Mouse (Mus musculus): Measurements from ENCODE around the gene Imp3.
A peak's percentile ranks its signal among the peaks of the same experiment; 100 is the strongest.
"Not testable (repeated sequence)": the region's sequence is repeated elsewhere in the genome, so short reads cannot be mapped to it uniquely, and the experiment has no call there.

Gene Imp3

DNA sequence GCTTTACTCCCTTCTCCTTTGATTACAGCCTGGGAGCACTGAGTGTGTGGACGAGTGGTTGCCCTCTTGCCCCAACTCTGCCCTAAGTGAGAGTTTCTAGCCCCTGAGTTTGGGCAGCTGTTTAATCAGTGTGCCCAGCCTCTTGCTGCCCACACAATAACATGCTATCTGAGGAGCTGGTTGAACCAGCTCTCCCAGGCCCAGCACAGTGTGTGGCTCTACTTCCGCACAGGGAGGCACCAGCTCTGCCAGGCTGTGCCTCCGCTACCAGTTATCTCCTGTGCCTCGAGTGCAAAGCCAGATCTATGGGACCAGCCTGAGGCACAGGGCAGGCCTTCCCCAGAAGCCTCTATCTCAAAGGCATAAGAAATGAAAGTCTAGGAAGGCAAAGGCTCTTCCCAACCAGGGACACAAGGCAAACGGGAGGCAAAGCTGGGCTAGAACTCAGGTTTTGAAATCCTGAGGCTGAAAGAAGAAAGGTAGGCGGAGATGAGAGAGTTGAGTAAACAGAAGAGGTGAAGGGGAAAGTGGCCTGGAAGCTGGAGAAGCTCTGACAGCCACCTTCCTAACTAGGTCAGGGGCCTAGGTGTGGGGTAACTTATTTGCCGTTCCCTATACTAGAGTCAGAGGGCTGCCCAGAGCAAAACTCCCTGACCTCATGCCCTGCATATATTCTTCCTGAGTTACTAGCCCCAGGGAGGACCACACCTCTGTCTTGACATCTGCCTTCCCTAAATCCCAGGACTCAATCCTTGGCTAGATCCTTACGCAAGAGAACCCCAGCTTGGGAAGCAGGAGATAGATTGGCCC, 13.2 kb upstream of the Imp3 start:
- DNase-seq: no peak

DNA sequence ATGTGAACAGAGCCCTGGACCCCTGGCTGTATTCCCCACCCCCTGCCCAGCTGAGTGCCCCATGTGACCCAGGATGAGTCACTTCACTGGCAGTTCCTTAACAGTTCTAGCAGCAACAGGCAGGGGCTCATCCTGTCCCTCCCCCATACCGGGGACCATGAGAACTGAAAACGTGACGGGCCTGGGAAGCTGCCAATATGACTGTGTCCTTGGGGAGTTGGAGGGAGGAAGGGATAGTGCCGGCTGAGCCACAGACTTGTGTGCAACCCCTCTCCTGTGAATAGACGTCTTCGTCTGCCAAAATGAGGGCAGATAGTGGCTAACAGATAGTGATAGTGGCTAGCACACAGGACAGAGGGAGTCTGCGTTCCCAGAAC, 12.6 kb upstream of the Imp3 start:
- DNase-seq: peak in 1 of 2 experiments; percentile 15

DNA sequence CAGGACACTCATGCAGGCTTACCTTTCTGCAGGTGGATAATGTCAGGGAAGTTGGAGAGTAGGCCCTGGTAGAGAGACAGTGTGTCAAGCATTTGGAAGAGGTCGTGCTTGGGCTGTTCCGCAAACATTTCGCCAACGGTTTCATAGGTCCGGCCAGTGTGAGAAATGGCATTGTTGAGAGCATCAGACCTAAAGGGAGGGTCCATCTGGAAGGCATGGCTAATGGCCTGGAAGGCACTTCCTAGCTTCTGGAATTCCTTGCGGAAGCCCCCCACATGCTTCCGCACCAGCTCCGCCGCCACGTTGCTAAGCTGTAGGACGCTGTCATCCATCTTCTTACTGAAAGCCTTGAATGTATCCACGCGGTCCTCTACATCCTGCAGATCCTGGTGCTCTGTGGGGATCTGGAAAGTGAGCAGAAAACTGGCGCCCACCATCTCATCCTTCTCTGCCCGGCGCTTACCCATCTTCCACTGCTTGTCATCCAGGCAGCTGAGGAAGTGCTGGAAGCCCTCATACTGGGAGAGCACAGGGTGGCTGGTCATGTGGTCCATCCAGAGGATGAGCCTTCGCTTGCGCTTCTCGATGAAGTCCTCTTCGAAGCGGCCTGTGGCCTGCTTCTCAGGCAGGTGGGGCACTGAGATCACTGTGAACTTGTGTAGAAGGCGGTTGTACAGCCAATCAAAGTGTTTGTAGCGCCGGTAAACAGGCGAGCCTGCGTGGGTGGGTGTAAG, 11.8 kb upstream of the Imp3 start:
- DNase-seq: no peak

DNA sequence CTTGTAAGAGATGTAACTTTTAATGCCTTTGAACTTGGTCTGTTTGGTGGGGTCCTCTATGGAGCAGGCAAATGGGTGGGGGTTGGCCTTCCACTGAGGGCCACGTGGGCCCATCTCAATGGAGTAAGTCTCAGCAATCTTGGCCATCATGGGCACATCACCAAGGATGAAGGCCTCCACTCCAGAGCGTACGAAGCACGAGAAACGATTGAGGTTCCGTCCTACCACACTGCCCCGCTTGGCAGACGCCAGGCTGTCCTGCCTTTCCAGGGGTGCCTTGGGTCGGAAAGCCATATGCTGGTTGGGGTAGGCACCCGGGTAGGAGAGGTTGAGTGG, 11.3 kb upstream of the Imp3 start:
- no peak for DNase-seq

DNA sequence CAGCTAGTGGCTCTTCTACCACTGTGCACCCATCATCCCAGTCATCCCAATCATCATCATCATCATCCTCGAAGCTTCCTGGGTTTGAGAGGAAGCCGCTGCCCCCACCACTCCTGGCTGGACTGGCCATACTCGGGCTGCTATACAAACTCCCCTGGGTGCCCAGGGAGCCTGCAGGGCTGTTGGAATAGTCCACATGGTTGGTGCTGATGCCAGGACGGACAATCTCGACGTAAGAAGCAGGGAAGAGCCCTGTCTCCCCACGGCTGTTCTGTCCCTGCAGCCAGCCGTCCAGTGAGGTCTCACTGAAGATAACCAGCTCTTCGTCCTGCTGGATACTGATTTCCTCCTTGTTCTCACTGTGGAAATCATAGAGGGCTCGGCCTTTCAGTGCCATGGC, 10.9 kb upstream of the Imp3 start:
- no peak for DNase-seq

DNA sequence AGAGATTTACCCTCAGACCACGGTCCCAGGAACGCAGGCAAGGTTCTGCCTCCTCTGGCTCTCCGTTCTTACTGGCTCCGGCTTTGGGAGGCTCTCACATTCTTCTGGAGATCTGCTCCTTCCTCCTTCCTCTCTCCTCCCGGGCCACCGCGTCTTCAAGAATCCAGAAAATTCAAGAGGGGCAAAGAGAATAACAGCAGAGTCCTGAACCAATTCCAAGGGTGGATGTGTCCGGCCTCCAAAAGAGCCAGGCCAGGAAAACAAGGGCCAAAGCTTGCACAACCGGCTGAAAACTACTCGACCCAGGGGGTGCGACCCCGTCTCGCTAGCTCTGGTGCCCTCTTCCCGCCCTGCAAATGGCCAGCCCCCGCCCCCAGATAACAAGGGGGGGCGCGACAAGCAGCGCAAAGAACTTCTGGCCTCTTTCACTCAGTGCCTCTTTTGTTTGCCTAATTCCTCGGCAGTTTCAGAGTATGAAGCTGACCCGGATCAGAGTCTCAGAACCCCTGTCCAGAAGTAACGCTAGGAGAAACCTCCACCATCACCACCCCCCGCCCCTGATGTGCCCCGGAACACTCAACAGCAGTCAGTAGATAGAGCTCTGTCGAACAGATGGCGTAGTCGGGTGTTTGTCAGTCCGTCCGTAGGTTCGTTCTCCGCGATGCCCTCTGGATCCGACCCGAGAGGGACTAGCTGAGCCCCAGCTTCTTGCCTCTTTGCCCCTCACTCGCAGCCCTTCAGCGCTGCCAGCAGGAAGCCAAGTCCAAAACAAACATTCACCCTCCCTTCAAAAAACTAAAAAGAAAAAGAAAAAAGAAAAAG, 9.9 kb upstream of the Imp3 start:
- DNase-seq: peak; percentile 36 to 41

DNA sequence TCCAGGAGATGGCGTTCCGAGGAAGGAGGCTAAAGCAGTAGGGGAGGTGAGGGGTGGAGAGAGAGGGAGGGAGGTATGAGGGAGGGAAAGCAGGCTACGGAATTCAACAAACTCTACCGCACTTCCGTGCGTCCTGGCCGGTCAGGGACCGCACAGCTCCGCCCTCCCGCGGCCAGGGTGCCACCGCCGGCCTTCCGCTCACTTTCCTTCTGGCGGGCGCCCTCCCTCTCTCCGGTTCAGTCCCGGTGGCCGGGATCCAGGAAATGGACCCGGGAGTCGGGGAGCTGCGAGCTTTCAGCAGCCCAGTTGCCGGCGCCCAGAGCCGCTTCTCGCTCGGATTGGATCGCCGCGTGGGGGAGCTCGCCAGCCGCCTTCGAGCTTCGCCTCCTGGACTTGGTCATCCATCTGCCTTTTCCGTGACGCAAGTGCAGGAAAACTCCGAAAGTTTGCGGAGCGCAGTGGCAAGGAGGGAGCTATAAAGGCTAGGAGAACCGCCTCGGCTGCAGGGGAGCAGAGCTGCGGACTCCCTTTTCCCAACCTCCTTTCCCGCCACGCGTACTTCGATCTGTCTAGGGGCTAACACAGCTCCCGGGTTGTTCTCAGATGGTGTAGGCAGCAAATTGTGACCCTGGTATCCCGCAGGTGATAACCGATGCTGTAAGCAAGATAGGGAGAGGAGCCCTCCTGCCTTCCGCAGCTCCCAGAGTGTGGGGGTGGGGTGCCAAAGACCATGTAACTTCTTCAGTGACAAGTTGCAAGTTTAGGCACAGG, 9.0 kb upstream of the Imp3 start, which contains the start of gene Snx33:
TSS of gene Snx33 (minus strand) at position 331 of the 771 bp plus-strand sequence.
- DNase-seq: peak; percentile 82 to 89

DNA sequence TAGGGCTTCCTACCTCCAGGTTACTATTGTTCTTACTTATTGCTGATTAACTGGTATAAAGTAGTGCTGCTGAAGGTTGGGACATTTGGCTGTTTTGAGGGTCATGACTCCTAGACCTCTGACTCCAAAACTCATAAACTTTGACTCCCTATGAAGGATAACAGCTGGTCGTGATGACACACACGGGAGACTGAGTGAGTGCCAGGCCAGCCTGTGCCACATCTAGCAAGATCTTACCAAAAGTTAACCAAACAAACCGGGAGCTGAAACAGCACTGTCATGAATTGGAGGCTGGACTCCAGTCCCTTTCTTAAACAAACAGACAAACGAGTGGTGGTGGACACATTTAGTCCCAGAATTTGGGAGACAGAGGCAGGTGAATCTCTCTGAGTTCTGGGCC, 7.8 kb upstream of the Imp3 start:
- DNase-seq: no peak

DNA sequence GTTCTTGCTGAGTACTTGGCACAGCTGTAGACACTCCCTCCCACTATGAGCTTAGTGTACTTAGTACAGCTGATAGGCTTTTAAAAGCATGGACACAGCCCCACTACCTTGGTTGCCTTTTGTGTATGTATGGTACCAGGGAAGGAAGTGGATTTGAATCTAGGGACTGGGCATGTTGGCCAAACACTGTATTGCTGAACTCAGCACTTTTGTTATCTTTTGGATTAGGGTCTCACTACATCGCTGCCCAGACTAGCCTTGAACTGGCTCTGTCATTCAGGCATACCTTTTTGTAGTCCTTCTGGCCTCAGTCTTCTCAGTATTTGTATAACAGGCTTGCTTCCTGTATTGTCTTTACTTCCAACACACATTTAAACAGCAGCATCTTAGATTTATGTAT, 6.7 kb upstream of the Imp3 start:
- DNase-seq: no peak

DNA sequence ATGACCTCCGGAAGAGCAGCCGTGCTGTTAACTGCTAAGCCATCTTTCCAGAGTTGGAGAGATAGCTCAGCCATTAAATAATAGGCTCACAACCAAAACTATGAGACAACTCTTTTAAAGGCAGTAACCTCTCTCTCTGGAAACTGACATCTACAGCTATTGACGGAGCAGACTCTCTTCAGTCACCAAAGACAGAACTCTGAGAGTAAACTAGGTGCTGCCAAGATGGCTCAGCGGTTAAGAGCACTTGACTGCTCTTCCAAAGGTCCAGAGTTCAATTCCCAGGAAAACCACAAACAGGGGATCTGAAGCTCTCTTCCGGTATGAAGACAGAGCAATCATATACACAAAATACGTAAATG, 433 bp upstream of the Imp3 start:
- no peak for DNase-seq

DNA sequence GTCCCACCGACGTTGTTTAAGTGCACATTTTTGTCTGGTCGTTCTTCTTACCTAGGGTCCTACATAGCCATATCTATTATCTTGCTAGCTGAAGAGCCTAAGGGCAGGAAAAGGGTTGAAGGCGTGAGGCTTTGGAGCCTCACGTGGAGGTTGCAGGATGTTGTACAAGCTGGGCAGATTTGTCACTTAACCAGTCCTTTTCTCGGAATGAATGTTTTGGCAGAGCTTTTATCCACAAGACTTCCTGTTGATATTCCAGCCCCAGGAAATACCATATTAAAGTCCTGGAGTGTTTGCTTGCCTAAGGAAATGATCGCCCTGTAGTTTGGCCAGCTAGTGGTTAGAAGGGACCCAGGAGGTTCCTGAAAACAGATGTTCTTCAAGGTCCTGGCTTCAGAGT, 1.1 kb downstream of the Imp3 start:
- DNase-seq: no peak

DNA sequence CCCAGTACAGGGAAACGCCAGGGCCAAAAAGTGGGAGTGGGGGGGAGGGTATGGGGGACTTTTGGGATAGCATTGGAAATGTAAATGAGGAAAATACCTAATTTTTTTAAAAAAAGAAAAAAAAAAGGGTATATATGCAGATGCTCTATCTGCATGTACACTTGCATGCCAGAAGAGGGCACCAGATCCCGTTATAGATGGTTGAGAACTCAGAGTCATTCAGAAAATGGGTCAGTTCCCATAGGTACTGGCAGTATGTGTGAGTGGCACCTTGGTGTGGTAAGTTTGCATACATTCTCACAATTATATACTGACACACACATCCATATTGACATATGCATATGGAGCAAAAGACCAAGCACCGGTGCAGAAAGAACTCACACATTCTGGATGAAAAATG, 10.2 kb downstream of the Imp3 start:
- DNase-seq: peak in 1 of 2 experiments; percentile 28

DNA sequence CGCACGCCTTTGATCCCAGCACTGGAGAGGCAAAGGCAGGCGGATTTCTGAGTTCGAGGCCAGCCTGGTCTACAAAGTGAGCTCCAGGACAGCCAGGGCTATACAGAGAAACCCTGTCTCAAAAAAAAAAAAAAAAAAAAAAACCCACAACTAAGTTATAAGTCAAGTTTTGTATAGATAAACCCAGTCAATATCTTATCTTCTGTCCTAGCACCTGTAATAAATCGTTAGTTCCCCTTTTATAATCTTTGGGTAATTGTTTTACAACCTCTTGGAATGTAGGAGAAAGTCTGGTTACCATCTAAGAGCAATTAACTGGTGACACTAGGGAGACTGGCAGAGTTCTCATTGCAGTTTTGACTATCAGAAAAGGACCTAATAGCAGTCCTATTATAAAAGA, 11.4 kb downstream of the Imp3 start:
- not testable (repeated sequence) for DNase-seq

DNA sequence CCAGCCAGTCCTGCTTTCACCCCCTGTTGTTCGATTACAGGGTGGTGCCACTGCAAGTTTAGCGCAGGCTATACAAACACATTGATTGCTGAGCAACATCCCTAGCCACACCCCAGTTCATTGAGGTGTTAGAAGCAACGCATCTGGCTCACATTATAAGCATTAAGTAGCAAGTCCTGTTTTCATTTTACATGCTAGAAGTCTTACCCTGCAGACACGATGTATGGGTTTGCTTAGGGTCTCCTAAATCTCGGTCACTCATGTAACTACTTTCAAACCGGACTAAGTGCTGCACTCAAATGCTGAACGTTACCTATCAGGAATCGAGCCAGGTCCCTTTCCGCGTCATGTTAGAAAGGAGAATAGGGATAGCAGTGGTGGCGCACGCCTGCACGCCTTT, 12.5 kb downstream of the Imp3 start:
- DNase-seq: no peak

DNA sequence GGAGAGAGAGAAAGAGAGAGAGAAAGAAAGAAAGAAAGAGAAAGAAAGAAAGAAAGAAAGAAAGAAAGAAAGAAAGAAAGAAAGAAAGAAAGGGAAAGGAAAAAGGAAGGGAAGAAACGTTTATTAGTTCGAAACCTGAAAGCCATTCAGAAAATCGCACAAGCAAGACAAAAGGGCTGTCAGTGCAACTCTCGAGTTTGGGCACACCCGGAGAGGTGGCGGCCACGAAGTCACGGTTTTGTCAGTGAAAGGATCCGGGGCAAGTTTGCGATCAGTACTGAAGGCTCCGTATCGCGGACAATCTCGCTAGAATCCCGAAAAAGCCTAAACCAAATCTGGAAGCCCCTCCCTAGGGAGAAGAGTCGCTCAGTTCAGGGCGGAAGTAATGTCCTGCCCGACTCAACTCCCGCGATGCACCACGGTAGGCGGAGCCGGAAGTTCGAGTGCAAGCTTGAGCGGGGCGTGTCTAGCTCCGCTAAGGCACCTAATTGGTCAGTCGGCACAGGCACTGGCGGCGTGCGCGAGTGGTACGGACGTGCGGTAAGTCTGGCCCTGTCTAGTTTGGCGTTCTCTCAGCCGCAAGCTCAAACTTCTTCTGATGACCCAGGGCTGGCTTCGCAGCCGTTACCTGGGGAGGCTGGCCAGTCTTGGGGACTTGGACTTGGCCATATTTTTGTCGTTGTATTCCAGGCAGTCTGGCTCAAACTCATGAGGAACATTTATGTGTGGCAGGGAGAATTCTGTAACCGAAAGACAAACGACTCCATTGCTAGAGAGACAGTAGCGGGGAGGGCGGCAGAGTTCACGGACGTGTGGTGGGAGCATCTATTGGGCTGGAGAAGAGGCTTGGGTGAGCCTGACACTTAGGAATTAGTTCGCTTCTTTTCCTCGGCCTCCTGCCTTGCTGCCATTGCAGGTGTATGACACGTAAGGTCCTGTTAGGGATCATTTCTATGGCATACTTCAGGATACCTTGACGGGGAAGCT, 13.4 kb downstream of the Imp3 start, which contains the start of gene Snupn:
TSS of gene Snupn (plus strand) at position 465 of the 987 bp plus-strand sequence.
- peak; percentile 96 to 97 for DNase-seq

DNA sequence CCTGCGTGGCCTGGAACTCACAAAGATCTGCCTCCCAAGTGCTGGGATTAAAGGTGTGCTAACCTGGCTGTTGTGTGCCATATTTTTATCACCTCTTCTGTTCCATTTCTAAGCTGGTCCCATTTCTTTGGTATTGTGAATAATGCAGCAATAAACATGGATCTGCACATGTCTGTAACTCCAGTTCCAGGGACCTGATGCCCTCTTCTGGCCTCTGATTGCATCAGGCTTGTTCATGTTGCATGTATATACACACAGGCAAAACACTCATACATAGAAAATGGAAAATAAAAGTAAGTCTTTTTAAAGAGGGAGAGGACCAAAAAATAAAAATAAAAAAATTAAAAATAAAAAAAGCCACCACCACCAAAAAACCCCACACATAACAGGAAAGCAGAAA, 16.3 kb downstream of the Imp3 start:
- DNase-seq: no peak

DNA sequence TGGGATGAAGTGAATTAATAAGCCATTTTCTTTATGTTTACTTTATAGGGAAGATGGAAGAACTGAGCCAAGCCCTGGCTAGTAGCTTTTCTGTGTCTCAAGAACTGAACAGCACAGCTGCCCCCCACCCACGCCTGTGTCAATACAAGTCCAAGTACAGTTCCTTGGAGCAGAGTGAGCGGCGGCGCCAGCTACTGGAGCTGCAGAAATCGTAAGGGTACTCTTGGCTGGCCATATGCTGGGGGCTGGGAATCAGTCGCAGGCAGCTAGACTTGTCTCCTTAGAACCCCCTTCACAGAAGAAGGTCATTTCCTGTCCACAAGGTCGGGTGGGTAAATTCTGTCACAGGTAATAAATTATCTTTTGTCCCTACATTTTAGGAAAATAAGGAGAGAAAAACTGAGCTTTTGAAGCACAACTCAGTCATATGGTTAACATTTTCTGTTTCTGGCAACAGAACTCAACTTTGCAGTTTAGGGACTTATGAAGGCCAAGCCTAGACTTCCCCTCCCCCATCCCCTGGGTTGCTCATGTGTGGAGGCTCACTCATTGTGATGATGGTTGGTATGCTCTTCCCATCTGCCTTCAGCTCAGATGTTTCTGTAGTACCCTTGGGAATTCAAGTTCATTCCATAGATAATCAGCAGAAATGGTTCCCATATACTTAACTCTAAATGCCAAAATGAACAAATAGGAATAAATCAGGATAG, 19.8 kb downstream of the Imp3 start:
- no peak for DNase-seq

DNA sequence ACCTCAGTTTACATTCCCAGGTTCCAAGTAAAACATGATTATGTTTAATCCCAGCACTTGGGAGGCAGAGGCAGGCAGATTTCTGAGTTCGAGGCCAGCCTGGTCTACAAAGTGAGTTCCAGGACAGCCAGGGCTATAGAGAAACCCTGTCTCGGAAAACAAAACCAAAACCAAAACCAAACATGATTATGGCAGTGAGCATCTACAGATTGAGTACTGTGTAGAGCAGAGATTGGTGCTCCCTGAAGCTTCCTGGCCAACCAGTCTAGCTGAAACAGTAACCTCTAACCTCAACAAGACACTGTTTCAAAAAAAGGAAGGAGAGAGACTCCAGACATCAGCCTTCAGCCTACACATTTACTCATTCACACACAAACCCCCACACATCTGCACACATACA, 21.4 kb downstream of the Imp3 start:
- no peak for DNase-seq

DNA sequence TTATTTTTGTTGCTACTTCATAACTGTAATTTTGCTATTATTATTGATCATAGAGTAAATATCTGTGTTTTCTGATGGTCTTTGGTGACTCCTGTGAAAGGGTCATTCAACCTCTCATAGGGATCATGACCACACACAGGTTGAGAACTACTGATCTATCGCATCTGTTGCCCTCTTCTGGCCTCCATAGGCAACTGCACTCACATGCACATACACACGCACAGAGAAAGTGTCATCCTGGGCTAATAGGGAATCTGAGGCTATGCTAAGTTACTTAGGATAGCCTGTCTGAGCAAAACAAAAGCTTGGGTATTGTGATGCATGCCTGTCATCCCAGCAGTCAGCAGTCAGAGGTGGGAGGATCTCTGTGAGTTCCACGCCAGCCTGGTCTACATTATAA, 24.3 kb downstream of the Imp3 start:
- no peak for DNase-seq

DNA sequence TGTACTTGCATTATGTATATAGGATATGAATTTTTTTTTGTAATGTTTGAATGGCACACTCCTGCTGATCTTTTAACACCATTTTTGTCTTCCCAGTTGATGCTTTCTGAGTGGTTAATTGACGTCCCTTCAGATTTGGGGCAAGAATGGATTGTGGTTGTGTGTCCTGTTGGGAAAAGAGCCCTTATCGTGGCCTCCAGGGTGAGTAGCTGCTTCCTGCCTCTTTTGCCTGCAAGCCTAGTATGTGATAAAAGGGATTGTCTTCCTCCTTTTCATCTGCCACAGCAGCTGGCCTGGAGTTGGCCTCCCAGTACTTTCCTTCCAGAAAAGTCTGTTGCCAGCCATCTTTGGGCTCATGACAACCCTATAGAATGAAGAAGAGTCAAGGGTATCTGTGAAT, 32.9 kb downstream of the Imp3 start:
- no peak for DNase-seq
